In genomic region chr5:116219288-116219687, GRCm38 (mm10) we compare ENCODE assay signal across 19 mouse cellular contexts.
DNase-seq lines count a peak whose midpoint lies in the region; ATAC-seq and TF ChIP-seq lines count a peak whose summit lies in the region.
"Had no signal": no experiment of that assay in that cellular context is flagged by ENCODE, and none has a peak within 500 bp of the region (broad histone marks: within the 10 kb centered on the region; RNA-seq: fewer than 3 reads in every experiment).

No protein-coding gene starts in this region.

- no peak for TF ChIP-seq POLR2A in brain, embryonic 14.5 days (IDR thresholded peaks at IDR 0.05; ENCODE audit: borderline replicate concordance, extremely low read depth, insufficient read depth, insufficient read length, poor library complexity, severe bottlenecking)

- no peak overlapping the region for H3K4me3 ChIP-seq in forebrain, embryonic 13.5 days
- H3K4me3 ChIP-seq in forebrain, postnatal 0 days (ENCODE audit: low read depth, low read length) = no peak overlapping the region
- no peak overlapping the region for H3K4me3 ChIP-seq in midbrain, embryonic 13.5 days (replicated peaks)
- no peak overlapping the region for H3K4me3 ChIP-seq in midbrain, postnatal 0 days (ENCODE audit: low read depth, low read length)
- H3K4me3 ChIP-seq: embryonic facial prominence, embryonic 13.5 days; heart, embryonic 10.5 days; hindbrain, embryonic 12.5 days had no signal

- peaks cover 19% of the 10 kb centered on the region; the same call in 1 of the 2 replicates for H3K4me1 ChIP-seq in forebrain, embryonic 13.5 days
- H3K4me1 ChIP-seq in forebrain, postnatal 0 days (ENCODE audit: insufficient read depth) = no peaks in the 10 kb centered on the region
- H3K4me1 ChIP-seq in midbrain, embryonic 13.5 days (replicated peaks) = peaks cover 5% of the 10 kb centered on the region; the same call in 1 of the 2 replicates
- H3K4me1 ChIP-seq in midbrain, postnatal 0 days (ENCODE audit: insufficient read depth, low read length) = 0 out of 2 replicates have a peak, but pooled peaks cover 2% of the 10 kb centered on the region
- H3K4me1 ChIP-seq: embryonic facial prominence, embryonic 13.5 days; heart, embryonic 10.5 days; hindbrain, embryonic 12.5 days had no signal

- no peak overlapping the region for H3K9ac ChIP-seq in forebrain, embryonic 13.5 days
- H3K9ac ChIP-seq in forebrain, postnatal 0 days = no peak overlapping the region
- H3K9ac ChIP-seq in midbrain, embryonic 13.5 days (replicated peaks) = no peak overlapping the region
- no peak overlapping the region for H3K9ac ChIP-seq in midbrain, postnatal 0 days (replicated peaks; ENCODE audit: low read length, poor library complexity, severe bottlenecking)
- H3K9ac ChIP-seq: embryonic facial prominence, embryonic 13.5 days; hindbrain, embryonic 12.5 days had no signal

- H3K9me3 ChIP-seq in forebrain, embryonic 13.5 days (replicated peaks) = no peaks in the 10 kb centered on the region
- no peaks in the 10 kb centered on the region for H3K9me3 ChIP-seq in forebrain, postnatal 0 days (ENCODE audit: low read length)
- no peaks in the 10 kb centered on the region for H3K9me3 ChIP-seq in midbrain, embryonic 13.5 days
- no peaks in the 10 kb centered on the region for H3K9me3 ChIP-seq in midbrain, postnatal 0 days (ENCODE audit: low read length)
- H3K9me3 ChIP-seq: embryonic facial prominence, embryonic 13.5 days; heart, embryonic 10.5 days; hindbrain, embryonic 12.5 days had no signal

- no peak for DNase-seq in forebrain, postnatal 0 days
- DNase-seq in midbrain, postnatal 0 days (ENCODE audit: low spot score) = no peak
- peak; percentile 78 for DNase-seq in brain, embryonic 14.5 days (ENCODE audit: low read depth)
- no peak for DNase-seq in neural tube, embryonic 10.5 days (ENCODE audit: extremely low spot score, low spot score)
- DNase-seq: adrenal gland, adult 8-10 months; adrenal gland, postnatal 36 days; cerebellum, postnatal 25 days; gastrocnemius, postnatal 10 days; heart, adult 18-20 months; heart, postnatal 10 days; heart, postnatal 4 days had no signal

- no peaks in the 10 kb centered on the region for H3K27me3 ChIP-seq in forebrain, embryonic 13.5 days
- H3K27me3 ChIP-seq in forebrain, postnatal 0 days (ENCODE audit: insufficient read depth, low read length) = no peaks in the 10 kb centered on the region
- no peaks in the 10 kb centered on the region for H3K27me3 ChIP-seq in midbrain, embryonic 13.5 days
- no peaks in the 10 kb centered on the region for H3K27me3 ChIP-seq in midbrain, postnatal 0 days (ENCODE audit: insufficient read depth, low read length)
- H3K27me3 ChIP-seq: embryonic facial prominence, embryonic 13.5 days had no signal

- H3K36me3 ChIP-seq in forebrain, embryonic 13.5 days (ENCODE audit: poor library complexity, severe bottlenecking) = no peaks in the 10 kb centered on the region
- no peaks in the 10 kb centered on the region for H3K36me3 ChIP-seq in forebrain, postnatal 0 days (ENCODE audit: insufficient read depth)
- H3K36me3 ChIP-seq in midbrain, embryonic 13.5 days = no peaks in the 10 kb centered on the region
- no peaks in the 10 kb centered on the region for H3K36me3 ChIP-seq in midbrain, postnatal 0 days (ENCODE audit: insufficient read depth, low read length)
- H3K36me3 ChIP-seq: embryonic facial prominence, embryonic 13.5 days; heart, embryonic 10.5 days; hindbrain, embryonic 12.5 days had no signal

- ATAC-seq in forebrain, embryonic 13.5 days = peak; percentile 19; the same call in 1 of the 2 replicates
- no peak for ATAC-seq in forebrain, postnatal 0 days
- ATAC-seq in midbrain, embryonic 13.5 days = no peak
- ATAC-seq in midbrain, postnatal 0 days (ENCODE audit: low FRiP score) = no peak
- ATAC-seq: hindbrain, embryonic 16.5 days; inflammation-experienced regulatory T-cells, adult 6 months; intestine, postnatal 0 days had no signal

- 59% methylated on average over 7 of the region's 7 CpGs for whole genome bisulfite sequencing in forebrain, embryonic 13.5 days
- WGBS in forebrain, postnatal 0 days = 45% methylated on average over 7 of the region's 7 CpGs
- WGBS in midbrain, embryonic 13.5 days = 70% methylated on average over 7 of the region's 7 CpGs
- WGBS in midbrain, postnatal 0 days = 67% methylated on average over 7 of the region's 7 CpGs

- no peak overlapping the region for H3K4me2 ChIP-seq in forebrain, embryonic 13.5 days
- no peak overlapping the region for H3K4me2 ChIP-seq in forebrain, postnatal 0 days (ENCODE audit: low read depth)
- H3K4me2 ChIP-seq in midbrain, embryonic 13.5 days (replicated peaks) = no peak overlapping the region
- H3K4me2 ChIP-seq in midbrain, postnatal 0 days (ENCODE audit: low read depth, low read length, poor library complexity, severe bottlenecking) = no peak overlapping the region
- H3K4me2 ChIP-seq: embryonic facial prominence, embryonic 13.5 days; hindbrain, embryonic 12.5 days had no signal

- no peak overlapping the region for H3K27ac ChIP-seq in forebrain, embryonic 13.5 days
- no peak overlapping the region for H3K27ac ChIP-seq in forebrain, postnatal 0 days (ENCODE audit: low read depth, low read length)
- 0 out of 2 replicates have a peak overlapping the region, but pooled peaks have one; percentile 10 for H3K27ac ChIP-seq in midbrain, embryonic 13.5 days
- no peak overlapping the region for H3K27ac ChIP-seq in midbrain, postnatal 0 days (ENCODE audit: low read depth, low read length)
- H3K27ac ChIP-seq: embryonic facial prominence, embryonic 13.5 days; heart, embryonic 10.5 days; hindbrain, embryonic 12.5 days had no signal

- TF ChIP-seq CTCF in forebrain, postnatal 0 days (IDR thresholded peaks at IDR 0.05; ENCODE audit: low read depth) = no peak
- TF ChIP-seq CTCF in midbrain, postnatal 0 days (IDR thresholded peaks at IDR 0.05) = no peak
- no peak for TF ChIP-seq CTCF in brain, embryonic 14.5 days (IDR thresholded peaks at IDR 0.05; ENCODE audit: borderline replicate concordance, extremely low read depth, insufficient read depth, insufficient read length)
